Mouse (Mus musculus) erythroblast, adult 5-6 weeks (primary cell): ENCODE data around the gene Nudt11. TPM values are rescaled to one million over a fixed set of nuclear protein-coding genes. Genes with fewer than 3 reads are reported as not detected.
"Not testable (repeated sequence)": the region's sequence is repeated elsewhere in the genome, so short reads cannot be mapped to it uniquely, and the experiment has no call there.

ENCODE experiments used
- ATAC-seq: replicated peaks from 2 replicates; pipeline ENCODE4 v1.8.0; 2016; ENCODE audit warnings: moderate number of reproducible peaks, mild to moderate bottlenecking, moderate TSS enrichment, inconsistent platforms; ENCODE audit not compliant: poor library complexity, low FRiP score, severe bottlenecking
- total RNA-seq, 2 experiments: library from RNA; stranded (forward) in 1 of 2; stranded (reverse) in 1 of 2; fragments of 150-400 nt in 1 of 2; fragments of 200-764, 138-1000 nt in 1 of 2; gene quantifications; 2 replicates each; pipeline versions ENCODE4 v1.2.3 to v1.2.4; 2015 to 2017; ENCODE audit warnings: low replicate concordance in 2 of 2

The Nudt11 gene
- total RNA-seq (2015; ENCODE audit: low replicate concordance) (not detected in 2 replicates), total RNA-seq (2017; ENCODE audit: low replicate concordance) (not detected in 2 replicates)

DNA sequence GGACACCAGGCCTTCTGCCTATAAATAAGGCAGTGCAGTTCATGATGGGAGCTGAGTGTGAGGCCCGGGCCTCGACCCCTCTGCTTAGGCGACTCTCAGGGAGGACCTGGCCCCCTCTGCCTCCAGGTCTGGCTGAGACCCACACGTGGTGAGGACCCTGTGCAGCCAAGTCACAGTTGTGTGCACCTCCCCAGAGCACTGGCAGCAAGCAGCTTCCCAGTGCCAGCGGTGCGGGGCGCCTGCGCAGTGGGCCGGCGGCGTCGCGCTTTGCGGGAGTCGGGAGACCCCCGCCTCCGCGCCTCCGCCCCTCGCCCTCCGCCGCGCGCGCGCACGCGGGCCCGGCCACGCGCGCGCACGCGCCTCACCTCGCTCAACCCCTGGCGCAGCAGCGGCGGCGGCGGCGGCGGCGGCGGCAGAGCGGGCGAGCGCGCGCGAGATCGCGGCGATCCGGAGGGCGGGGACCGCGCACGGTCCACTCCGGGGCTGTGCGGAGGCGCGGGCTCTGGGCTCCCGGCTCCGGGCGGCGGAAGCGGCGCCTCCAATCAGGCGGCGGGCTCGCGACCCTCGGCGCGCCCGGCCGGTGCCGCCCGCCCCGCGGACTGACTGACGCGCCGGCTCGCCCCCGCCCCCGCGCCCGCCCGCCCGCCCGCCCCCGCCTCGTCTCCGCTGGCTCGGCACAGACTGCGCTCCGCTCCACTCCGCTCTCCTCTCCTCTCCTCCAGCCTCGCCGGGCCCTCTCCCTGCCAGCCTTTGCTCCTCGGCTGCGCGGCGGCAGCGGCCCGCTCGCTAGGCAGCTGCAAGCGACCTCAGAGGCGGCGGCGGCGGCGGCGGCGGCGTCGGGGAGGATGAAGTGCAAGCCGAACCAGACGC is at the start of gene Nudt11:
Nudt11 (plus strand) TSS at position 388 of the 870 bp plus-strand sequence.
- ATAC-seq = not testable (repeated sequence)

DNA sequence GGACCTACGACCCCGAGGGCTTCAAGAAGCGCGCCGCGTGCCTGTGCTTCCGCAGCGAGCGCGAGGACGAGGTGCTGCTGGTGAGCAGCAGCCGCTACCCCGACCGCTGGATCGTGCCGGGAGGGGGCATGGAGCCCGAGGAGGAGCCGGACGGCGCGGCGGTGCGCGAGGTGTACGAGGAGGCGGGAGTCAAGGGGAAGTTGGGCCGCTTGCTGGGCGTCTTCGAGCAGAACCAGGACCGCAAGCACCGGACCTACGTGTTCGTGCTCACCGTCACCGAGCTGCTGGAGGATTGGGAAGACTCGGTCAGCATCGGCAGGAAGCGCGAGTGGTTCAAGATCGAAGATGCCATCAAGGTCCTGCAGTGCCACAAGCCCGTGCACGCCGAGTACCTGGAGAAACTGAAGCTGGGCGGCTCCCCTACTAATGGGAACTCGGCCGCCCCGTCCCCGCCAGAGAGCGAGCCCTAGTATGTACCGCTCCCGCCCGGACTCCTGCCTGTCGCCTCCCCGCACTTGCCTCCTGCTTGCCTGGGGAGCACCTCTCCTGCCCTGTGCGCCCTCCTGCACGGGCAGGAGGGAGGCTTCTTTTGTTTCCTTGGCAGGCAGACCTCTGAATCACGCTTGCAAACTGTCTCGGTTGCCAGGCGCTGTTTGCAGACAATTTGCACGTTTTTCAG is 822 bp downstream of the Nudt11 start:
- not testable (repeated sequence) for ATAC-seq

DNA sequence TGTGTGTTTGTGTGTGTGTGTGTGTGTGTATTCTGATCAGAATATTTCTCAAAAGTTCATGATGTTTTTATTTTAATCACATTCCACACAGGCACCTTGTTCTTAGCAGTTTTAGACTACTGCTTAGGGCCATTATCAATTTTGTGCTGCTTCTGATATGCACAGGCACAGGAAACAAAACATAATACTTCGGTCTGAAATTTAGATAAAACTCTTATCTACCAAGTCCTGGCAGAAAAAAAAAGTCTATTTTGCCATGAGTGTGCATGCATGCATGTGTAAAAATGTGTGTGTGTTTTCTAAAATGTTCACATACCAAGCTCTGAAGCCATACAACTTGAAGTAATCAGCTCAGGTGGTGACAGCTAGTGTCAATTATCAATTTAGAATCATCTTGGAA is 14.3 kb downstream of the Nudt11 start:
- no peak for ATAC-seq

DNA sequence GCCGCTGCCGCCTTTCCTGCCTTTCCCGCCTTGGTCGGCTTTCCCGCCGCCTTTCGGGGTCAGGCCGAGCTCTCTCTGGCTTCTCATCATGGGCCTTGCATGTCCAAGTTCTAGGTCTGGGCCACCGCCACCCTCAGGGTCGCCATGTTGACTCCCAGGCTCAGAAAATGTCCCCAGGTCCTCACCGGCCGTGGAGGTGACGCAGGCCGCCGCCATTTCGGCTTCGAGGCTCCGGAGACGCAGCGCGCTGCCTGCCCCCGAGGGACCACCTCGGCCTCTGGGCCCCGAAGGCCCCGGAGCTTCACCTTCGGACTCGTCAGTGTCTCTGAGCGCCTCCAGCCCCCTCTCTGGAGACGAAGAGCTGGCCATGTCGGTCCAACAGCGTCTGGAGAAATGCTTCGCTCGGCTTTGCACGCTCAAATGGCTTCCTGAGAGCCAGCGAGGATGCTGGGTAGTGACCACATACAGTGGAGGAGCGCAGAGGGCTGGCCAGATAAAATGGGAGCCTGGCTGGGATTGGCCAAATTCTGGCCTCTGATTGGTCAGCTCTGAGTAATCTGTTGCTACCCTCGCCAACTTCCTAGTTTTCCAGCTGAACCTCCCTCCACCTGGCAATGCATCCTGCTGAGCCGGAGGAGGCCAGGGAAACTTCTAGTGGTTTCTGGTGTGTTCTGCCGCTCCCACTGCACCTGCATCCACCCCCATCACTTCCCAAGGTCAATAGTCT is 35.9 kb downstream of the Nudt11 start, which contains the start of gene AU022751:
AU022751 (minus strand) TSS at position 466 of the 727 bp plus-strand sequence.
- ATAC-seq = no peak

DNA sequence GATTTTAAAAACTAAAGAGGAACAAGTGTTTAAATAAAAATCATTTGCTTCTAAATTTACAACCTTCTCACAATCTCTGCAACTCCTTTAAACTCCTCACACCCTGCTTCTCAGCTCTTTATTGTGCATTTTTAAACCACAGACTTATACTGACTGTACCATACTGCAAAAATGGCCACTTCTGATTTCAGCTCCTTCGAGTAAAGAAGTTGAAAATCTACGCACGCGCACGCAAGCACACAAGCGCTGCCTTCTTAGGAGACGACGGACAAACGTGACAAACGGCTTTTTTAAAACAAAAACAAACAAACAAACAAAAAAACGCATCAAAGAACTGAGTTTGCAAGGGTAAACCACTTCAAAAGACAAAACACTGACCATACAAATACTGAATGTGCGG is 44.3 kb downstream of the Nudt11 start:
- ATAC-seq = no peak

DNA sequence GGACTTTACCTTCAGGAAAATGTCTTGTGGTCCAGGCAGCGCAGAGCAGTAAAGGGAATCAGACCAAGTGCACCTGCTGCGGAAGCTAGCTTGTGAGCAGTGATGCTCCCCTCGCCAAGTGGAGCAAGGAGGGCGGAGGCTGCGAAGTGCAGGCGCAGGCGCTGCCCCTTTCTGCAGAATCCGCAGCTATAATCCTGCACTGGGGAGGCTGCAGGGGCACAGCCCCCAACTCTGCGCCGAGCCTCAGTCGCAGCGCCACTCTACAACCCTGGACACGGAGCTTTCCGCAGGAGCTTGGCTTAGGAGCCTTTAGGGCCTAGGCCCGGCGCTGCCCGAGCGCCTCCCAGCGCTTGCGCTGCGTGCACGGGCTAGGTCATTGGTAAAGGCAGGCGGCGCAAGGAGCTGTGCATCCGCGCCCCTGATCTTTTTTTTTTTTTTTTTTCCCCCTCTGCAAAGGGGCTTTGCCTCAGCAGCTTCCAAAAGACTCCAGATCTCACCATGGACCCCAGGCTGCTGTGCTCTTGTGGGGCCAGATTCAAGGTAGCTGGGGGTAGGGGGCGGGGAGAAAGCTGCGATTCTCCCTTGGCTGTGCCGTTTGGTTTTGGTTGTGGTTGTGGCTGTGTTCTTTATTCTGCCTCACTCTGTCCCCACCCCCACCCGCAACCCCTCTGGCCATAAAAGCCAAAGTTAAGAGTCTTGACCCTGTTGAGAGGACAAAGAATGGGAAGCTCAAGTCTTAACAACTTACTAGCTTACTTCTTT is 44.9 kb downstream of the Nudt11 start:
- ATAC-seq = no peak

Other genes with a start within 250 kb of the Nudt11 start
- gene AU022751, start 36.0 kb downstream of the Nudt11 start, total RNA-seq (2015; ENCODE audit: low replicate concordance) = not detected in 2 replicates
- gene AU022751, start 36.0 kb downstream of the Nudt11 start, total RNA-seq (2017; ENCODE audit: low replicate concordance) = not detected in 2 replicates
- gene Nudt10, start 125.6 kb downstream of the Nudt11 start, total RNA-seq (2015; ENCODE audit: low replicate concordance) = not detected in 2 replicates
- gene Nudt10, start 125.6 kb downstream of the Nudt11 start, total RNA-seq (2017; ENCODE audit: low replicate concordance) = not detected in 2 replicates